9 mouse cellular contexts compared by ENCODE assay signal in the genomic region with DNA sequence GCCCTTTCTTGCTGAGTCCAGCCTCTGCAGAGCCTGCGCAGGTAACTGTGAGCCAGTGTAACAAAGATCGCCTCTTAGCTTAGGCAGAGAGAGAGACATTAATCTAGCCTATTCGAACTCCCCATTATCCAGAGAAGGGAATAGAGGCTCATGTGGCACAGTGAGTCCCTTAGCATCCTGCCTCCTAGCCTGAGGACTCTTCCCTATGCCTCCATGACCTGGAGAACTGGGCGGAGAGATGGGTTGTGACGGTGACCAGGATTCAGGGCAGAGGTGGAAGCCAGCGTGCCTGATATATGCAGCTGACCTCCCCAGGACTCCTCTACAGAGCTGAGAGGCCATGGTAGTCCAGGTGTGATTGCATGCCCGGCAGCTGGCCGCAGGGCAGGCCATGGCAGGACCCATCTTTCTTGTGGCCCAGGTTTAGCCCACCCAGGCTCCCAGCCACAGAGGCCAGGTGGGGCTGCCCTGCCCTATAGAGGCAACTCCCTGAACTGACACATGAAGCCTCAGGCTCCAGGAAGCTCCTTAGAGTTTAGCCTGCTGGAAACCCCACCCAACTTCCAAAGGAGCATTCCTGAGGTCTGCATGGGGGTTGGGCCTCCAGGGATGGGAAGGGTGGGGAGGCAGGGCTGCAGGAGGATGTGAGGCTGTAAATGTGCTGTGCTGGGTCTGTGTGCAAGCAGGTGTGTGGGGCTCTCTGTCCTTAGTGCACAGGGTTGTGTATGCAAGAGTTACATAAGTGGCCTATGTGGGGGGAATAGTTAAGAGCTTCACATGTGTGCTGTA. TPM values are rescaled to one million over a fixed set of nuclear protein-coding genes. Genes with fewer than 3 reads are reported as not detected.
DNase-seq lines count a peak whose midpoint lies in the region; ATAC-seq and TF ChIP-seq lines count a peak whose summit lies in the region.
"Had no signal": no experiment of that assay in that cellular context is flagged by ENCODE, and none has a peak within 500 bp of the region (broad histone marks: within the 10 kb centered on the region; RNA-seq: fewer than 3 reads in every experiment).

No protein-coding gene starts in this region.

- peaks cover 22% of the 10 kb centered on the region for H3K36me3 ChIP-seq in lung, embryonic 15.5 days
- H3K36me3 ChIP-seq in embryonic facial prominence, embryonic 10.5 days (replicated peaks) = peaks cover 64% of the 10 kb centered on the region
- H3K36me3 ChIP-seq in hindbrain, embryonic 12.5 days = peaks cover 16% of the 10 kb centered on the region
- H3K36me3 ChIP-seq in myocyte (ENCODE audit: control insufficient read depth, insufficient read depth) = peaks cover 6% of the 10 kb centered on the region

- H3K79me2 ChIP-seq in myocyte (ENCODE audit: control insufficient read depth, insufficient read depth) = peaks cover 51% of the 10 kb centered on the region

- H3K9me3 ChIP-seq in lung, embryonic 15.5 days = no peaks in the 10 kb centered on the region
- no peaks in the 10 kb centered on the region for H3K9me3 ChIP-seq in embryonic facial prominence, embryonic 10.5 days
- no peaks in the 10 kb centered on the region for H3K9me3 ChIP-seq in hindbrain, embryonic 12.5 days (replicated peaks)

- no peak for TF ChIP-seq CTCF in lung, adult 2 months (IDR thresholded peaks at IDR 0.05; ENCODE audit: insufficient read depth, low read length)

- no peak overlapping the region for H3K4me3 ChIP-seq in lung, embryonic 15.5 days
- no peak overlapping the region for H3K4me3 ChIP-seq in lung, adult 2 months (replicated peaks; ENCODE audit: extremely low read depth, low read depth, low read length)
- H3K4me3 ChIP-seq in embryonic facial prominence, embryonic 10.5 days = peak overlapping the region; percentile 46; the same call in 1 of the 2 replicates
- H3K4me3 ChIP-seq in hindbrain, embryonic 12.5 days = no peak overlapping the region
- peak overlapping the region; percentile 16 for H3K4me3 ChIP-seq in myocyte

- H3K27me3 ChIP-seq in lung, embryonic 15.5 days = no peaks in the 10 kb centered on the region
- H3K27me3 ChIP-seq in embryonic facial prominence, embryonic 10.5 days (replicated peaks; ENCODE audit: low read depth, poor library complexity, severe bottlenecking) = no peaks in the 10 kb centered on the region
- no peaks in the 10 kb centered on the region for H3K27me3 ChIP-seq in hindbrain, embryonic 12.5 days
- no peaks in the 10 kb centered on the region for H3K27me3 ChIP-seq in myocyte (ENCODE audit: control insufficient read depth, insufficient read depth, insufficient read length)

- TF ChIP-seq POLR2A in lung, adult 2 months (IDR thresholded peaks at IDR 0.05; ENCODE audit: borderline replicate concordance, extremely low read depth, low read depth, low read length) = no peak
- peak; percentile 4 for TF ChIP-seq POLR2A in myocyte (IDR thresholded peaks at IDR 0.05; ENCODE audit: insufficient read length, low read depth)

- H3K9ac ChIP-seq in lung, embryonic 15.5 days = 0 out of 2 replicates have a peak overlapping the region, but pooled peaks have one; percentile 8
- H3K9ac ChIP-seq in hindbrain, embryonic 12.5 days = no peak overlapping the region

- no peak overlapping the region for H3ac ChIP-seq in myocyte (ENCODE audit: control insufficient read depth, insufficient read length)

- peak; percentile 6; the same call in 1 of the 2 replicates for ATAC-seq in lung, embryonic 15.5 days (ENCODE audit: borderline replicate concordance, extremely low read depth, low FRiP score, low TSS enrichment)
- ATAC-seq in hindbrain, embryonic 12.5 days (ENCODE audit: low FRiP score) = no peak; the same call in 1 of the 2 replicates

- 54% methylated on average over 8 of the region's 8 CpGs for WGBS in lung, embryonic 15.5 days
- WGBS in lung, adult 2 months = 63% methylated on average over 8 of the region's 8 CpGs
- 69% methylated on average over 8 of the region's 8 CpGs for WGBS in embryonic facial prominence, embryonic 10.5 days
- 79% methylated on average over 8 of the region's 8 CpGs for WGBS in hindbrain, embryonic 12.5 days

- DNase-seq in lung, adult 2 months = no peak
- no peak for DNase-seq in embryonic facial prominence, embryonic 10.5 days (ENCODE audit: low spot score)
- DNase-seq in c-Kit-positive CD71-positive TER-119-positive erythroid progenitor cells, embryonic 14.5 days (ENCODE audit: low spot score) = no peak
- no peak for DNase-seq in ovary, postnatal 36 days (ENCODE audit: low spot score)
- no peak for DNase-seq in spleen, postnatal 10 days (ENCODE audit: low spot score in 2 of 2)
- DNase-seq: cerebellum, adult 2 months had no signal

- peaks cover 81% of the 10 kb centered on the region for H3K4me1 ChIP-seq in lung, embryonic 15.5 days
- H3K4me1 ChIP-seq in lung, adult 2 months (ENCODE audit: control insufficient read depth, insufficient read depth, low read length) = peaks cover 24% of the 10 kb centered on the region
- H3K4me1 ChIP-seq in embryonic facial prominence, embryonic 10.5 days = peaks cover 98% of the 10 kb centered on the region
- peaks cover 80% of the 10 kb centered on the region for H3K4me1 ChIP-seq in hindbrain, embryonic 12.5 days

- peak overlapping the region; percentile 95 for H3K27ac ChIP-seq in lung, embryonic 15.5 days
- H3K27ac ChIP-seq in embryonic facial prominence, embryonic 10.5 days (replicated peaks) = peak overlapping the region; percentile 83
- peak overlapping the region; percentile 65 for H3K27ac ChIP-seq in hindbrain, embryonic 12.5 days

- peak overlapping the region; percentile 56 for H3K4me2 ChIP-seq in lung, embryonic 15.5 days
- H3K4me2 ChIP-seq in hindbrain, embryonic 12.5 days (replicated peaks) = no peak overlapping the region
- peak overlapping the region; percentile 68 for H3K4me2 ChIP-seq in myocyte (ENCODE audit: low read depth)

TF ChIP-seq in myocyte, 11 proteins besides CTCF, POLR2A, EP300 and RAD21:
- TF ChIP-seq MAX (IDR thresholded peaks at IDR 0.05; ENCODE audit: low read depth) (no peak), REST (IDR thresholded peaks at IDR 0.05; ENCODE audit: insufficient read depth, insufficient read length) (no peak), USF1 (IDR thresholded peaks at IDR 0.05; ENCODE audit: low read depth) (no peak), MYOG (IDR thresholded peaks at IDR 0.05; ENCODE audit: control insufficient read depth in 1 of 3, insufficient read depth in 1 of 3, insufficient read length in 2 of 3, low read depth in 2 of 3) (peak in 2 of 3 experiments; percentile 56 to 85), POLR2AphosphoS2 (IDR thresholded peaks at IDR 0.05; ENCODE audit: insufficient read length, low read depth) (no peak), MYOD1 (IDR thresholded peaks at IDR 0.05; ENCODE audit: control insufficient read depth in 1 of 3, insufficient read length in 2 of 3, low read depth in 2 of 3) (peak in 2 of 3 experiments; percentile 19 to 72), CEBPB (IDR thresholded peaks at IDR 0.05; ENCODE audit: insufficient read depth, poor library complexity, severe bottlenecking) (no peak), TCF12 (IDR thresholded peaks at IDR 0.05; ENCODE audit: insufficient read depth, poor library complexity, severe bottlenecking) (no peak), SRF (IDR thresholded peaks at IDR 0.05; ENCODE audit: control insufficient read depth, insufficient read length, low read depth) (no peak), E2F4 (IDR thresholded peaks at IDR 0.05; ENCODE audit: insufficient read depth) (no peak), TCF3 (IDR thresholded peaks at IDR 0.05; ENCODE audit: insufficient read length, low read depth) (no peak)
TF ChIP-seq in myocyte: peak in this region for 2.

RNA-seq across cellular contexts. Expression of a gene that starts 44.3 kb away (rescaled TPM):
- polyA plus RNA-seq in lung, embryonic 15.5 days (2015; fragmentation: Nextera tagmentation; extraction: Ambion mirVana) = 8.5 and 10.5 TPM in 2 replicates
- 25.8 and 28.7 TPM in 2 replicates for polyA plus RNA-seq in lung, adult 2 months (2012; rRNA removed)
- polyA plus RNA-seq in embryonic facial prominence, embryonic 10.5 days (2016; fragmentation: Nextera tagmentation; extraction: Ambion mirVana) = 11.5 and 11.6 TPM in 2 replicates
- 12.8 and 15.3 TPM in 2 replicates for polyA plus RNA-seq in hindbrain, embryonic 12.5 days (2016; fragmentation: Nextera tagmentation; extraction: Ambion mirVana)
- 58.2 TPM for polyA plus RNA-seq in myocyte (2012; fragmentation: generic; extraction: Trizol)

Comparison
In these comparisons a context has a peak if more than half of its experiments do, and no peak if none do; other contexts are left out.
1. H3K4me3 ChIP-seq: peak in embryonic facial prominence, embryonic 10.5 days (single experiment) and myocyte (single experiment); none in lung, embryonic 15.5 days (single experiment), lung, adult 2 months (single experiment) and hindbrain, embryonic 12.5 days (single experiment).
2. Peak in every context shown above with its lines, with median percentiles within 50 percentile points of each other: H3K27ac ChIP-seq.